Mouse (Mus musculus) forebrain, embryonic 16.5 days (tissue): Measurements from ENCODE around the gene Samd4. TPM values are rescaled to one million over a fixed set of nuclear protein-coding genes. Genes with fewer than 3 reads are reported as not detected.

Source experiments
- ATAC-seq: fragments of 200-750 bp; cut with Nextera tagmentation; 2 replicates; pipeline ENCODE4 v1.8.0; 2017; ENCODE audit warnings: mild to moderate bottlenecking, moderate library complexity
- H3K27ac ChIP-seq: fragments of 300-500 bp; sonication (generic); 2 replicates; pipeline ENCODE4 v1.5.1; 2014; ENCODE audit warnings: low read length, control low read depth
- H3K27me3 ChIP-seq: fragments of 300-500 bp; sonication (generic); replicated peaks from 2 replicates; pipeline ENCODE4 v1.6.1; 2014; ENCODE audit warnings: low read length; ENCODE audit not compliant: control insufficient read depth, insufficient read depth
- H3K36me3 ChIP-seq: fragments of 300-500 bp; sonication (generic); 2 replicates; pipeline ENCODE4 v1.6.1; 2014; ENCODE audit not compliant: control insufficient read depth, insufficient read depth
- H3K4me1 ChIP-seq: fragments of 300-500 bp; sonication (generic); replicated peaks from 2 replicates; pipeline ENCODE4 v1.6.1; 2014; ENCODE audit warnings: low read length; ENCODE audit not compliant: control insufficient read depth, insufficient read depth
- H3K4me2 ChIP-seq: fragments of 300-500 bp; sonication (generic); 2 replicates; pipeline ENCODE4 v1.6.1; 2014; ENCODE audit warnings: mild to moderate bottlenecking, low read length, control low read depth
- H3K4me3 ChIP-seq: fragments of 300-500 bp; sonication (generic); replicated peaks from 2 replicates; pipeline ENCODE4 v1.5.1; 2014; ENCODE audit warnings: mild to moderate bottlenecking, low read length, control low read depth
- H3K9ac ChIP-seq: fragments of 300-500 bp; sonication (generic); replicated peaks from 2 replicates; pipeline ENCODE4 v1.6.1; 2014; ENCODE audit warnings: low read depth, low read length, control low read depth
- H3K9me3 ChIP-seq: fragments of 300-500 bp; sonication (generic); 2 replicates; pipeline ENCODE4 v1.6.1; 2016; ENCODE audit warnings: low read length; ENCODE audit not compliant: control insufficient read depth
- WGBS: fragments of 180-500 bp; shearing (Covaris S2); extraction: QIAGEN DNeasy Blood & Tissue Kit; methylation state at CpG from one replicate; pipeline ENCODE4 v1.1.7; 2014; 5-methylcytosine and 5-hydroxymethylcytosine counted together
- polyA plus RNA-seq: library from polyadenylated mRNA; unstranded; fragments of >200 nt; fragmentation: Nextera tagmentation; extraction: Ambion mirVana; gene quantifications from 2 replicates; pipeline ENCODE4 v1.2.1, GENCODE M21; 2015

Gene Samd4
- polyA plus RNA-seq, 1 experiment from 2014 or later = 6.6 TPM

DNA sequence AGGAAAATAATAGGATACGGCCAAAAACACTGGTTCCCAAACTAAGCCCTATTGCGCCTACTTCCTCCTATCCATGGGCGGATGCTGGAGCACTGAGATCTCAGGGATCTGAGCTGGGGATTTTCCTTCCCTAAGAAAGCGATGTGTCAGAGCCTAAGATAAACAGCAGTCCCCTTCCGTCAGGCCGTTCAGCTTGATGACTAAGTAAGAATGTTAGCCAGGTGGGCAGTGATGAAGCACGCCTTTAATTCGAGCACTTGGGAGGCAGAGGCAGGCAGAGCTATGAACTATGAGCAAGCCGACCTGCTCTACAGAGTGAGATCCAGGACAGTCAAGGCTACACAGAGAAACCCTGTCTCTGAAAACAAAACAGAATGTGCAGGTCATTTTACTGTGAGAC is 140.9 kb downstream of the Samd4 start:
- Histone ChIP-seq H3K4me1 (no peaks in the 10 kb centered on the region), H3K4me2 (no peak overlapping the region), H3K9ac (no peak overlapping the region), H3K27ac (no peak overlapping the region), H3K9me3 (no peaks in the 10 kb centered on the region), H3K36me3 (no peaks in the 10 kb centered on the region), H3K4me3 (no peak overlapping the region), H3K27me3 (no peaks in the 10 kb centered on the region)
- no peak for ATAC-seq
- WGBS = 92% methylated on average over 9 of the region's 9 CpGs

DNA sequence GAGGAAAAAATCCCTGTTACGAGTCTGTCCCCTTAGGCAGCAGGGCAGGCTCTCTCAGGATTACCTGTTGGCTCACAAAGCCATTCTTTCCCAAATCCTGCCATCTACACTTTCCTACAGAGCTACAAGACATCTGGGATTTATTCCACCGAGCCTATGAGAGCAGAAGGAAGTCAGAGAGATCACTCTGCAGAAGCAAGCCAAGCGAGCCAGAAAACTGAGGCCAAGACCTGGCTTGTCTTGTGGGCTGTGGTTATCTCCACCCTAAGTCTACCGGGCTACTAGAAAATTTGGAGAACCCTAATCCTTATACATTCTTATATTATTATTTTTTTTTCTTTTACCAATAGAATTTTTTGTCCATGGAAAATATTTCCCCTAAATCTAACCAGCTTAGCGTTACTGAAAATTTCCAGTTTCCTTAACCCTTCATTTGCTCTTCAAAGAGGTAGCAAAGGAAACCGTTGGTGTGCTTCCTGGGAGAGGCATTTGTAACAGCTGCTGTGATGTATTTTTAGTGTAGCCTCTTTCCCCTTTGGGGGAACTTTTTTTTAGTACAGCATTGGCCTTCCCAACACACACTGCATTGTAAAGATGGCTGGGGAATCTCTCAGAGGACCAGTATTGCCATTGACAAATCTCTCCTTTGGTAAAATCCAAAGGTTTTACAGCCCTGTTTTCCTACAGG is 144.9 kb downstream of the Samd4 start:
- Histone ChIP-seq H3K9ac (no peak overlapping the region), H3K4me1 (no peaks in the 10 kb centered on the region), H3K27ac (no peak overlapping the region), H3K36me3 (no peaks in the 10 kb centered on the region), H3K4me3 (no peak overlapping the region), H3K4me2 (no peak overlapping the region), H3K27me3 (no peaks in the 10 kb centered on the region), H3K9me3 (no peaks in the 10 kb centered on the region)
- ATAC-seq = no peak
- WGBS = 89% methylated on average over 6 of the region's 6 CpGs

DNA sequence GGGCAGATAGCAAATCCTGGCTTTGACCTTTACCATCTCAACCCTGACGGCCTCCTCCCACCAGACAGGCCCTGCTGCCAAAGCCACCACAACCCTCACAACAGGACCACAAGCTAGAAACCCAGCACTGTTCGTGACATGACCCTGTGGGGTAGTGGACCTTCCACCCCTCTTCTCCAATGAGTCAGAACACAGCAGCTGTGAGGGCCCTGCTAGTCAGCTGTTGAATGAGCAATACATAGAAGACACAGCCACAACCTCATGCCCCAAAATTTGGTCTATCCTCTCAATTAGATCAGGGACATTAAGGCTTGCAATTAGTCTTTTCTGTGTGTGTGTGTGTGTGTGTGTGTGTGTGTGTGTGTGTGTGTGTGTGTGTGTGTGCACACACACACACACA is 148.9 kb downstream of the Samd4 start:
- Histone ChIP-seq H3K27ac (no peak overlapping the region), H3K9ac (no peak overlapping the region), H3K4me1 (no peaks in the 10 kb centered on the region), H3K36me3 (no peaks in the 10 kb centered on the region), H3K9me3 (no peaks in the 10 kb centered on the region), H3K4me3 (no peak overlapping the region), H3K27me3 (no peaks in the 10 kb centered on the region), H3K4me2 (no peak overlapping the region)
- ATAC-seq = no peak
- WGBS = 75% methylated on average over 2 of the region's 2 CpGs

DNA sequence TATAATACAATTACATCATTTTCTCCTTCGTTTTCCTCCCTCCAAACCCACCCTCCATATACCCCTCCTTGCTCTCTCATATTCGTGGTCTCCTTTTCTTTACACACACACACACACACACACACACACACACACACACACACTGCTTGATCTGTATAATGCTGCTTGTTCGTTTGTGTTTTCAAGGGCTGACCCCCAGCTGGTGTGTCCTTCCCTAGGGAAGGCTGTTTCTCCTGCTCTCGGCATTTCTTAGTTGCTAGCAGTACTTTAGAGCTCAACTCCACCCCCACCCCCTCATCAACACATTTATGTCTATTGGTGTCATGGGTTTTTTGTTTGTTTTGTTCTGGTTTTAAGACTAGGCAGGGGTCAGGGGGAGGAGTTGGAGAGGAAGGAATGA is 149.5 kb downstream of the Samd4 start:
- ATAC-seq = no peak

GRCm38 (mm10) chr14:47033423-47033822 is 150.8 kb downstream of the Samd4 start:
- no peak overlapping the region for H3K9ac ChIP-seq
- H3K27me3 ChIP-seq = no peaks in the 10 kb centered on the region
- WGBS = 93% methylated on average over 5 of the region's 5 CpGs
- no peaks in the 10 kb centered on the region for H3K36me3 ChIP-seq
- H3K4me2 ChIP-seq = no peak overlapping the region
- no peak overlapping the region for H3K27ac ChIP-seq
- no peaks in the 10 kb centered on the region for H3K9me3 ChIP-seq
- H3K4me3 ChIP-seq = no peak overlapping the region
- H3K4me1 ChIP-seq = no peaks in the 10 kb centered on the region
- ATAC-seq = no peak

More for the DNA sequence above, 149.5 kb downstream of the Samd4 start:
- Histone ChIP-seq H3K4me2 (no peak overlapping the region), H3K4me1 (no peaks in the 10 kb centered on the region), H3K9me3 (no peaks in the 10 kb centered on the region), H3K9ac (no peak overlapping the region), H3K27ac (no peak overlapping the region), H3K36me3 (no peaks in the 10 kb centered on the region), H3K27me3 (no peaks in the 10 kb centered on the region), H3K4me3 (no peak overlapping the region)
- WGBS = 5% methylated on average over 4 of the region's 4 CpGs

GRCm38 (mm10) chr14:47041699-47042098 is 159.0 kb downstream of the Samd4 start:
- no peaks in the 10 kb centered on the region for H3K9me3 ChIP-seq
- H3K9ac ChIP-seq = no peak overlapping the region
- ATAC-seq = no peak
- no peaks in the 10 kb centered on the region for H3K27me3 ChIP-seq
- WGBS = 92% methylated on average over 3 of the region's 3 CpGs
- H3K36me3 ChIP-seq = no peaks in the 10 kb centered on the region
- no peak overlapping the region for H3K4me3 ChIP-seq
- H3K4me1 ChIP-seq = no peaks in the 10 kb centered on the region
- H3K4me2 ChIP-seq = no peak overlapping the region
- H3K27ac ChIP-seq = no peak overlapping the region

- no peak overlapping the region for H3K27ac ChIP-seq
- no peak overlapping the region for H3K4me3 ChIP-seq
- 92% methylated on average over 6 of the region's 6 CpGs for WGBS
These were observed 166.4 kb downstream of the Samd4 start for GRCm38 (mm10) chr14:47049051-47049450.

DNA sequence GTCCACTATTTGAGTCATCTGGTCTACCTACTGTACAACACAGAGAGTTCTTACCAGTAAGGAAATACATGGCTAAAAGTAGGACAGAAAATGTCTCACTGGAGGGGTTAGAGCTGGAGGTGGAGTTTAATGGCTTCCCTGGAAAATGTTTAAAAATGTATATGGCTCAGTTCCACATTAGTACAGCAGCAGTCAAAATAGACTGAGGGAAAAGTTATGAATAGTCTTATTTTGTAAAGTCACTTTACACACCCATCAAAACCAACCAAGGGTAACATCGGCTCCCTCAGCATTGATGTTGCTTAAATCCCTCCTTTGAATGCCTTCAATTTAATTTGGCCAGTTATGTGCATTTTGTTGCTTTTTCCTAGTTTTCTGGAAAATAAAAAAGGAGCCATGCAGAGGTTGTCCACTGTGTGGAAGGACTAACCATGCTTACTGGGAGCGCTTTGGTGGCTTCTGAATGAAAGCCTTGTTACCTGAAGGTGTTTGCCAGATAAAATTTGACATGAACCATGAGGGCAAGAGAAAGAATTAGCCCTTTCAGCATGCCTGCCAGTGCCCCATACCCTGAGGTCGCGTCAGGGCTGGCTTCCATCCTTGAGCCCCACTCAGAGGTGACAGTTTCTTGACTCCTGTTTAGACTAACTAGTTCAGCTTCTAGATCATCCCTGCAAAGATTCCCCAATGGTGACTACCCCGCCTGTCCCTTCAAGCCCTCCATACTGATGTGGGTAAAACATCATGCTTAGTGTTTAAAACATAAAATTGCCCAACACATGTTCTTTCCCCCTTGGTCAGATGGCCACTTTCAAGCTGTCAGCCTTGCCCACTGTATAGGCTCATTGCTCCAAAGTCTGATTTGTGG is 169.3 kb downstream of the Samd4 start:
- Histone ChIP-seq H3K4me2 (no peak overlapping the region), H3K9ac (no peak overlapping the region), H3K36me3 (no peaks in the 10 kb centered on the region), H3K4me3 (no peak overlapping the region), H3K9me3 (no peaks in the 10 kb centered on the region), H3K4me1 (no peaks in the 10 kb centered on the region), H3K27me3 (no peaks in the 10 kb centered on the region), H3K27ac (no peak overlapping the region)
- no peak for ATAC-seq
- 91% methylated on average over 5 of the region's 5 CpGs for WGBS

More at GRCm38 (mm10) chr14:47049051-47049450, 166.4 kb downstream of the Samd4 start:
- ATAC-seq = no peak
- H3K9ac ChIP-seq = no peak overlapping the region
- no peaks in the 10 kb centered on the region for H3K36me3 ChIP-seq
- H3K4me1 ChIP-seq = no peaks in the 10 kb centered on the region
- H3K9me3 ChIP-seq = no peaks in the 10 kb centered on the region
- no peak overlapping the region for H3K4me2 ChIP-seq
- H3K27me3 ChIP-seq = no peaks in the 10 kb centered on the region

- Histone ChIP-seq H3K9me3 (no peaks in the 10 kb centered on the region), H3K36me3 (no peaks in the 10 kb centered on the region), H3K27ac (no peak overlapping the region), H3K4me1 (no peaks in the 10 kb centered on the region), H3K4me3 (no peak overlapping the region), H3K27me3 (no peaks in the 10 kb centered on the region), H3K9ac (no peak overlapping the region), H3K4me2 (no peak overlapping the region)
- WGBS = 92% methylated on average over 1 of the region's 1 CpGs
- no peak for ATAC-seq
These were observed 170.4 kb downstream of the Samd4 start for GRCm38 (mm10) chr14:47053101-47053500.
